Mouse (Mus musculus) hindbrain, embryonic 10.5 days (tissue): Measurements from ENCODE around the gene Lilrb4a. TPM values are rescaled to one million over a fixed set of nuclear protein-coding genes. Genes with fewer than 3 reads are reported as not detected.
"Not testable (repeated sequence)": the region's sequence is repeated elsewhere in the genome, so short reads cannot be mapped to it uniquely, and the experiment has no call there.

Experiments
- DNase-seq: peaks from one replicate; pipeline ENCODE4 v3.0.0-alpha.2; 2017; ENCODE audit warnings: low spot score
- H3K27ac ChIP-seq: fragments of 300-500 bp; sonication (generic); 2 replicates; pipeline ENCODE4 v1.5.1; 2016; ENCODE audit warnings: mild to moderate bottlenecking, moderate library complexity
- H3K27me3 ChIP-seq: fragments of 300-500 bp; sonication (generic); 2 replicates; pipeline ENCODE4 v1.6.1; 2016; ENCODE audit warnings: mild to moderate bottlenecking; ENCODE audit not compliant: poor library complexity, insufficient read depth, severe bottlenecking
- H3K36me3 ChIP-seq: fragments of 300-500 bp; sonication (generic); 2 replicates; pipeline ENCODE4 v1.6.1; 2016; ENCODE audit warnings: mild to moderate bottlenecking, moderate library complexity
- H3K4me1 ChIP-seq: fragments of 300-500 bp; sonication (generic); replicated peaks from 2 replicates; pipeline ENCODE4 v1.6.1; 2016; ENCODE audit warnings: mild to moderate bottlenecking
- H3K4me3 ChIP-seq: fragments of 300-500 bp; sonication (generic); 2 replicates; pipeline ENCODE4 v1.5.1; 2016; ENCODE audit warnings: mild to moderate bottlenecking, moderate library complexity
- H3K9me3 ChIP-seq: fragments of 300-500 bp; sonication (generic); 2 replicates; pipeline ENCODE4 v1.6.1; 2016; ENCODE audit warnings: mild to moderate bottlenecking, moderate library complexity
- WGBS: fragments of 180-500 bp; shearing (Covaris S2); methylation state at CpG from one replicate; pipeline ENCODE4 v1.1.7; 2016; 5-methylcytosine and 5-hydroxymethylcytosine counted together
- polyA plus RNA-seq: library from polyadenylated mRNA; unstranded; fragments of >200 nt; fragmentation: Nextera tagmentation; extraction: Ambion mirVana; gene quantifications from 2 replicates; pipeline ENCODE4 v1.2.1, GENCODE M21; 2016

The Lilrb4a gene
- polyA plus RNA-seq, result 0.58 and 1.4 TPM in 2 replicates

DNA sequence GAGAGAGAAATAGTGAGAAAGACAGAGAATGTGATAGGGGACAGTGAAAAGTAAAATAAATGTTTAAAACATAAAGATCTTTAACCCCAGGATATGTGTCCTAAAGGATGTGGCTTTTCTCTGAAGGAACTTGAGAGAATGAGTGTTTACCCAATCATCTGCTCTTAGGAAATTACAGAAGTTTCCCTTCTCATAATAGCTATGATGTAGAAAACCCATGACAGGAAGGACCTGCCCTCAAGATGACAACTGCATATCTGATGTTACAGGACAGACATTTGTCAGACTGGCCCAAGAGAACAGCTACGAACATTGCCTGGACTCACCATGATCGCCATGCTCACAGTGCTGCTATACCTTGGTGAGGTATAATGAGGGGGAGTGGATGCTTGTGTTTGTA is at the start of gene Lilrb4a:
TSS of gene Lilrb4a (plus strand) at position 266 of the 400 bp plus-strand sequence.
- DNase-seq, H3K27me3 ChIP-seq, H3K27ac ChIP-seq, H3K9me3 ChIP-seq, H3K4me1 ChIP-seq, H3K36me3 ChIP-seq, H3K4me3 ChIP-seq: not testable (repeated sequence)
- WGBS, result no CpG with 5 or more reads among the region's 2 CpGs

GRCm38 (mm10) chr10:51451610-51452009 is 39.1 kb upstream of the Lilrb4a start:
- 80% methylated on average over 4 of the region's 4 CpGs for WGBS
- DNase-seq, result no peak
- H3K9me3 ChIP-seq, result no peaks in the 10 kb centered on the region
- H3K27me3 ChIP-seq, result no peaks in the 10 kb centered on the region
- H3K4me1 ChIP-seq, result no peaks in the 10 kb centered on the region
- no peak overlapping the region for H3K4me3 ChIP-seq
- H3K36me3 ChIP-seq, result no peaks in the 10 kb centered on the region
- H3K27ac ChIP-seq, result no peak overlapping the region

DNA sequence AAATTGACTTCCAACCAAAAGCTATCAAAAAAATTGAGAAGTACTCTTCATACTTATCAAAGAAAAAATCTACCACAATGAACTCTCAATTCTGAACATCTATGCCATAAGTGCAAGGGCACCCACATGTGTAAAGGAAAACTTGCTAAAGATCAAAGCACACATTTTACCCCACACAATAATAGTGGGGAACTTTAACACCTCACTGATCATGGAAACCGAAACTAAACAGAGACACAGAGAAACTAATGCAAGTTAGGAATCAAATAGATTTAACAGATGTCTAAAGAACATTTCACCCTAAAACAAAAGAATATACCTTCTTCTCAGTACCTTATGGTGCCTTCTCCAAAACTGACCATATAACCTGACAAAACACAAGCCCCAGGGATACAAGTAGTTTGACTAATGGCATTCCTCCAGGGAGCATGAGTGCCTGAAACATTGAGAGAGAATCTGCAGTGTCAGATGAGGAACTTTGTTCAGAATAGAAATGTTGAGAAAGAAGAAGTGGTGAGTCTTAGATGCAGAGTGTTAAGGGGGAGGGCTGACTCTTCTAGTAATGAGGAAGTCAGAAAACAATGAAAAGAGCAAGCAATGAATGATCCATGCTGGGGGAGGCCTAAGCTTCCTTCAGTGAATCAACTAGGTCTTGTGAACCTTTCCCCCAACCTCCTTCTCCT is 37.0 kb upstream of the Lilrb4a start:
- no peaks in the 10 kb centered on the region for H3K4me1 ChIP-seq
- 86% methylated on average over 1 of the region's 1 CpGs for WGBS
- H3K9me3 ChIP-seq, result no peaks in the 10 kb centered on the region
- no peaks in the 10 kb centered on the region for H3K36me3 ChIP-seq
- no peak for DNase-seq
- no peaks in the 10 kb centered on the region for H3K27me3 ChIP-seq
- no peak overlapping the region for H3K27ac ChIP-seq
- H3K4me3 ChIP-seq, result no peak overlapping the region

DNA sequence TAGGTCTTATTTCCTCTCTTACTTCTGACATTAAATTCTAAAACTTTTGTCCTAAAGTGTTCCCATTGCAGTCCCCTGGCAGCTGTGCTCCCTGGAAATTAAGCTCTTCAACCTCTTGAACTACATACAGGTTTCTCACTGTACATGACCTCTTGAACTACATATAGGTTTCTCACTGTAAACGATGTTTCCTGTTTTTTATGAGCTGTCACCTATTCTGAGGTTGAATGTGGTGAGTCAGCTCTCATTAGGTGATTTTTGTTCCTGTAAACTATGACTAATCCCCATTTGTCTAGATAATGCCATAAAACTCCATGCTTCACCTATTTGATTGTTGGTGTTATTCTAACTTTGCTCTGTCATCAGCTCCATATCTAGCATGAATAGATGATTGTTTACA is 36.4 kb upstream of the Lilrb4a start:
- H3K36me3 ChIP-seq, result no peaks in the 10 kb centered on the region
- no peaks in the 10 kb centered on the region for H3K4me1 ChIP-seq
- H3K4me3 ChIP-seq, result no peak overlapping the region
- H3K9me3 ChIP-seq, result no peaks in the 10 kb centered on the region
- H3K27me3 ChIP-seq, result no peaks in the 10 kb centered on the region
- H3K27ac ChIP-seq, result no peak overlapping the region
- WGBS, result 84% methylated on average over 1 of the region's 1 CpGs
- no peak for DNase-seq

- Histone ChIP-seq H3K27ac (no peak overlapping the region), H3K4me3 (no peak overlapping the region), H3K4me1 (no peaks in the 10 kb centered on the region), H3K36me3 (no peaks in the 10 kb centered on the region), H3K27me3 (no peaks in the 10 kb centered on the region), H3K9me3 (no peaks in the 10 kb centered on the region)
- no peak for DNase-seq
- 94% methylated on average over 1 of the region's 1 CpGs for WGBS
Measured at GRCm38 (mm10) chr10:51455762-51456161, 35.0 kb upstream of the Lilrb4a start.

DNA sequence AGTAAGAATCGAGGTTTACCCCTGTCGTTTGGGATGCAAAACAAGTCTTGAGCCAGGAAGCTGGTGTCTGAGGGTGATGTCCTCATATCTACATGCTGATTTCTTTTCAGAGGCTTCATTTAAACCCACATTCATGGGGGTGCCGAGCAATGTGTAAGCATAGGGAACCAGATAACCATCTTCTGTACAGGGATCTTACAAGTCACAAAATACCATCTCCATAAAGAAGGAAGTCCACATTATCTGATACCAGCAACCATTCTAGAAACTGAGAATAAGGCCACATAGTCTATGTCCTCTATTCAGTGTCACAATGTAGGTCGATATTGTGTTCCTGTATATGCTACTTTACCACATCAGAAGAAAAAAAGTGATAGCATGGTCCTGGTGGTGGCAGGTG is 34.4 kb upstream of the Lilrb4a start:
- no peaks in the 10 kb centered on the region for H3K9me3 ChIP-seq
- no peak overlapping the region for H3K27ac ChIP-seq
- DNase-seq, result no peak
- H3K27me3 ChIP-seq, result no peaks in the 10 kb centered on the region
- H3K36me3 ChIP-seq, result no peaks in the 10 kb centered on the region
- H3K4me3 ChIP-seq, result no peak overlapping the region
- H3K4me1 ChIP-seq, result no peaks in the 10 kb centered on the region
- WGBS, result 84% methylated on average over 4 of the region's 4 CpGs

- not testable (repeated sequence) for H3K4me3 ChIP-seq, H3K4me1 ChIP-seq, H3K27ac ChIP-seq, H3K36me3 ChIP-seq, H3K9me3 ChIP-seq, DNase-seq, H3K27me3 ChIP-seq
- WGBS, result 36% methylated on average over 4 of the region's 4 CpGs
Measured at GRCm38 (mm10) chr10:51463800-51464199, 27.0 kb upstream of the Lilrb4a start.

DNA sequence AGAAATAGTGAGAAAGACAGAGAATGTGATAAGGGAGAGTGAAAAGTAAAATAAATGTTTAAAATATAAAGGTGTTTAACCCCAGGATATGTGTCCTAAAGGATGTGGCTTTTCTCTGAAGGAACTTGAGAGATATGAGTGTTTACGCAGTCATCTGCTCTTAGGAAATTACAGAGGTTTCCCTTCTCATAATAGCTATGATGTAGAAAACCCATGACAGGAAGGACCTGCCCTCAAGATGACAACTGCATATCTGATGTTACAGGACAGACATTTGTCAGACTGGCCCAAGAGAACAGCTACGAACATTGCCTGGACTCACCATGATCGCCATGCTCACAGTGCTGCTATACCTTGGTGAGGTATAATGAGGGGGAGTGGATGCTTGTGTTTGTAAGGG is 10.4 kb upstream of the Lilrb4a start, which contains the start of the genes Gm49339 and Lilr4b:
TSS of gene Gm49339 (plus strand) at position 216 of the 400 bp plus-strand sequence.
TSS of gene Lilr4b (plus strand) at position 236 of the 400 bp plus-strand sequence.
- H3K4me1 ChIP-seq, H3K27me3 ChIP-seq, H3K9me3 ChIP-seq, DNase-seq, H3K4me3 ChIP-seq, H3K27ac ChIP-seq, H3K36me3 ChIP-seq: not testable (repeated sequence)
- WGBS, result 94% methylated on average over 1 of the region's 3 CpGs

DNA sequence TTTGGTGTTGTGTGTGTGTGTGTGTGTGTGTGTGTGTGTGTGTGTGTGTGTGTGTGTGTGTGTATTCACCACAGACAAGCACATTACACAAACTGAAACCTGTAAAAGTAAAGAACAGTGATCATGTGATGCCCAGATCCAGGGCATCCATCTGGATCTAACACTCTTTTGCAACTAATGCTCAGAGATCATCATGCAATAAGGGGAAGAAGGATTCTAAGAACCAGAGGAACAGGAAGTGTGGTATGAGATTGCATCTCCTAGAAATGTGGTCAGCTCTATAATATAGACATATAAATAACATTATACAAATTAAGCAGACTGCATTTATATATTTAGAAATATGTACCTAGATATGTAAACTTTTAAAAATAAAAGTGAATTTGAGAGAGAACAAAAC is 29.3 kb downstream of the Lilrb4a start:
- Histone ChIP-seq H3K9me3 (no peaks in the 10 kb centered on the region), H3K4me3 (no peak overlapping the region), H3K27ac (no peak overlapping the region), H3K4me1 (no peaks in the 10 kb centered on the region), H3K36me3 (no peaks in the 10 kb centered on the region), H3K27me3 (no peaks in the 10 kb centered on the region)
- DNase-seq, result no peak

DNA sequence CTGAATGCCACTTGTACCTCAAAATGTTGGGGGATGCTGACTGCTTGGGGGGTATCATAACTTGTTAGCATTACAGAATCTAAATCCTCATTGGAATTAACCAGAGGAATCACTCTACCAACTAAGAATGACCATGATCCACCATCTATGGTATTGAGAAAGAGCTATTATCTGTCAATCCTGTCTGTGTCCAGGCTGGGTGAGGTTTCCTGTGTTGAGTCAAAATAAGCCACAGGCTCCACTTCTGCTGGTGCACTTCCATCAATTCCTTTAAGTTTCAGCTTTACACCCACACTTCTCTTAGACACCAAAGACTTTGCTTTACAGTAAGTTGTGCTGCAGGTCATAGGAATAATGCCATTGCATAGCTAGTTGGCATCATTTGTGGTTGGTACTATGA is 30.7 kb downstream of the Lilrb4a start:
- no peaks in the 10 kb centered on the region for H3K4me1 ChIP-seq
- DNase-seq, result no peak
- H3K9me3 ChIP-seq, result no peaks in the 10 kb centered on the region
- no peaks in the 10 kb centered on the region for H3K36me3 ChIP-seq
- no peak overlapping the region for H3K27ac ChIP-seq
- H3K27me3 ChIP-seq, result no peaks in the 10 kb centered on the region
- no peak overlapping the region for H3K4me3 ChIP-seq

- DNase-seq, result no peak
- Histone ChIP-seq H3K27me3 (no peaks in the 10 kb centered on the region), H3K9me3 (no peaks in the 10 kb centered on the region), H3K4me3 (no peak overlapping the region), H3K36me3 (no peaks in the 10 kb centered on the region), H3K4me1 (no peaks in the 10 kb centered on the region), H3K27ac (no peak overlapping the region)
- WGBS, result 74% methylated on average over 7 of the region's 7 CpGs
Measured at GRCm38 (mm10) chr10:51526090-51526489, 35.3 kb downstream of the Lilrb4a start.

DNA sequence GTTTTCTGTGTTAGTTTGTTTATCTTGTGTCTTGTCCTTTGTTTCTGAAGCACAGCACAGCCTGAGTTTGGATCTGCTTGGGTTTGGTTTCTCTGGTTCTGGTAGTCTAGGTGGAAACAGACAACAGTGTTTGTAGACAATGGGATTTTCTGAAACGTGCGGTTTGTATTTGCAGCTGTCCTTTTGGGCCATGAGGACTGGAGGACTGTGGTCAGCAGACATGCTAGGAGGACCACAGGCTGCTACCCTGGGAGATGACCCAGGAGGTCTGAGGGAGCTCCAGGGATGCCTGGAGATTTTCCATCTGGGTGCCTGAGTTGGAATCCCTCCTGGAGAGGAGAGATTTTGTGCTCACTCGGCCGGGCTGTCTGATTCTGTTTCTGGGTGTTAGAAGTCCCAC is 35.9 kb downstream of the Lilrb4a start:
- DNase-seq, result no peak
- Histone ChIP-seq H3K27me3 (no peaks in the 10 kb centered on the region), H3K36me3 (no peaks in the 10 kb centered on the region), H3K9me3 (no peaks in the 10 kb centered on the region), H3K27ac (no peak overlapping the region), H3K4me1 (no peaks in the 10 kb centered on the region), H3K4me3 (no peak overlapping the region)
- WGBS, result 63% methylated on average over 4 of the region's 4 CpGs

- Histone ChIP-seq H3K4me1 (no peaks in the 10 kb centered on the region), H3K27ac (no peak overlapping the region), H3K4me3 (no peak overlapping the region), H3K9me3 (no peaks in the 10 kb centered on the region), H3K36me3 (no peaks in the 10 kb centered on the region), H3K27me3 (no peaks in the 10 kb centered on the region)
- no peak for DNase-seq
- WGBS, result 68% methylated on average over 8 of the region's 8 CpGs
Measured at GRCm38 (mm10) chr10:51528840-51529434, 38.2 kb downstream of the Lilrb4a start.
